32 mouse cellular contexts compared by ENCODE assay signal in the genomic region with DNA sequence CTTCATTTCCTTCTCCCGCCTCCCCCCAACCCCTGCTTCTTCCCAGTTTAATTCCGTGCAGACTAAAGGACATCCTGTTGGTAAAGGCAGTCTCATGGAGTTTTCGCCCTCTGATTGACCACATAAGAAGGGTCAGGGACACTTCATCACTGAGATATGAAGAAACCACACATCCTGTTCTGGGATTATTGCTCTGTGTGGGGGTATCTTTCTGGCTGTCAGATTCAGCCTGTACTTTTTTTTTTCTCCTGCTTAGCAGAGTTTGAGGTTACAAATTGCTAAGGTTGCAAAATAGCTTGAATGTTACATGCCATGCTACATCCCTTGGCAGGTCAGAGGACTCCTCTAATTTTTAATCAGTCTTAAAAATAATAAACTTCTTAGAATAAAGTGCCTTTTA. TPM values are rescaled to one million over a fixed set of nuclear protein-coding genes. Genes with fewer than 3 reads are reported as not detected.
DNase-seq lines count a peak whose midpoint lies in the region; ATAC-seq and TF ChIP-seq lines count a peak whose summit lies in the region.
"Had no signal": no experiment of that assay in that cellular context is flagged by ENCODE, and none has a peak within 500 bp of the region (broad histone marks: within the 10 kb centered on the region; RNA-seq: fewer than 3 reads in every experiment).

No protein-coding gene starts in this region.

- DNase-seq in kidney, postnatal 0 days (ENCODE audit: low spot score) = peak; percentile 19
- no peak for DNase-seq in kidney, postnatal 25 days
- DNase-seq in lung, postnatal 36 days = no peak
- DNase-seq in Patski (ENCODE audit: low read depth, low spot score) = peak; percentile 58
- DNase-seq in adrenal gland, postnatal 10 days = no peak
- no peak for DNase-seq in right cerebral cortex, postnatal 36 days (ENCODE audit: low spot score in 2 of 2)
- DNase-seq: cerebellum, adult 11 months; cerebellum, adult 9-11 months; gastrocnemius, postnatal 25 days; kidney, adult 9 months; kidney, postnatal 36 days; layer of hippocampus, postnatal 36 days; lung, adult 2 months; midbrain, embryonic 14.5 days; right cerebral cortex, postnatal 4 days; thymus, postnatal 36 days had no signal

- no peaks in the 10 kb centered on the region for H3K79me2 ChIP-seq in myocyte (ENCODE audit: control insufficient read depth, insufficient read depth)

- no peak overlapping the region for H3ac ChIP-seq in myocyte (ENCODE audit: control insufficient read depth, insufficient read length)

- H3K27ac ChIP-seq in kidney, postnatal 0 days = no peak overlapping the region
- no peak overlapping the region for H3K27ac ChIP-seq in lung, embryonic 16.5 days (ENCODE audit: low read length)
- H3K27ac ChIP-seq: forebrain, embryonic 12.5 days; hindbrain, embryonic 10.5 days; intestine, embryonic 15.5 days; neural tube, embryonic 13.5 days had no signal

- POLR2A ChIA-PET in Patski (lab: Charles Lee) = interaction anchor here (0.8 kb wide), 1 partner anchor 187 kb away, joined by 3 read pairs; no protein-coding TSS in a partner anchor

- no peak overlapping the region for H3K9ac ChIP-seq in kidney, postnatal 0 days (ENCODE audit: low read depth, low read length)
- no peak overlapping the region for H3K9ac ChIP-seq in lung, embryonic 16.5 days (ENCODE audit: low read length)
- H3K9ac ChIP-seq: forebrain, embryonic 12.5 days; intestine, embryonic 15.5 days; neural tube, embryonic 13.5 days had no signal

- no peaks in the 10 kb centered on the region for H3K4me1 ChIP-seq in kidney, postnatal 0 days (replicated peaks; ENCODE audit: insufficient read depth, low read length)
- H3K4me1 ChIP-seq in lung, embryonic 16.5 days (replicated peaks; ENCODE audit: control insufficient read depth, insufficient read depth, low read length) = no peaks in the 10 kb centered on the region
- H3K4me1 ChIP-seq: intestine, embryonic 15.5 days; neural tube, embryonic 13.5 days had no signal

- no peak overlapping the region for H3K4me2 ChIP-seq in kidney, postnatal 0 days (ENCODE audit: low read length)
- H3K4me2 ChIP-seq in lung, embryonic 16.5 days (ENCODE audit: low read depth, low read length) = no peak overlapping the region
- H3K4me2 ChIP-seq in myocyte (ENCODE audit: low read depth) = peak overlapping the region; percentile 85
- H3K4me2 ChIP-seq: forebrain, embryonic 12.5 days; intestine, embryonic 15.5 days; neural tube, embryonic 13.5 days had no signal

- in situ Hi-C loops in Patski (cut with MboI; ENCODE audit: low pct_unique_long_range_greater_than_20kb) = no loop called here

- no peaks in the 10 kb centered on the region for H3K36me3 ChIP-seq in kidney, postnatal 0 days (ENCODE audit: insufficient read depth, low read length)
- no peaks in the 10 kb centered on the region for H3K36me3 ChIP-seq in lung, embryonic 16.5 days (ENCODE audit: control insufficient read depth, insufficient read depth, low read length)
- no peaks in the 10 kb centered on the region for H3K36me3 ChIP-seq in myocyte (ENCODE audit: control insufficient read depth, insufficient read depth)
- H3K36me3 ChIP-seq: forebrain, embryonic 12.5 days; hindbrain, embryonic 10.5 days; intestine, embryonic 15.5 days; neural tube, embryonic 13.5 days had no signal

- no peak overlapping the region for H3K4me3 ChIP-seq in kidney, postnatal 0 days (replicated peaks; ENCODE audit: low read depth, low read length)
- H3K4me3 ChIP-seq in lung, embryonic 16.5 days (ENCODE audit: low read length) = no peak overlapping the region
- no peak overlapping the region for H3K4me3 ChIP-seq in myocyte
- H3K4me3 ChIP-seq: forebrain, embryonic 12.5 days; hindbrain, embryonic 10.5 days; intestine, embryonic 15.5 days; neural tube, embryonic 13.5 days had no signal

- CTCF ChIA-PET in Patski (lab: Charles Lee) = no interaction called here

- no peak for TF ChIP-seq CTCF in kidney, postnatal 0 days (IDR thresholded peaks at IDR 0.05; ENCODE audit: low read depth)
- TF ChIP-seq CTCF in Patski (IDR thresholded peaks at IDR 0.05) = no peak

- no peak for TF ChIP-seq POLR2A in myocyte (IDR thresholded peaks at IDR 0.05; ENCODE audit: insufficient read length, low read depth)

- whole genome bisulfite sequencing in kidney, postnatal 0 days = 43% methylated on average over 3 of the region's 3 CpGs
- 39% methylated on average over 3 of the region's 3 CpGs for WGBS in lung, embryonic 16.5 days

- no peak for ATAC-seq in kidney, postnatal 0 days (replicated peaks; ENCODE audit: low FRiP score, low read depth)
- ATAC-seq in lung, embryonic 16.5 days (ENCODE audit: low read depth) = 0 out of 2 replicates have a peak, but pooled peaks have one; percentile 47
- ATAC-seq in Patski = peak; percentile 75
- ATAC-seq: hindbrain, embryonic 16.5 days; intestine, embryonic 15.5 days had no signal

- H3K27me3 ChIP-seq in kidney, postnatal 0 days (ENCODE audit: insufficient read depth, low read length) = no peaks in the 10 kb centered on the region
- no peaks in the 10 kb centered on the region for H3K27me3 ChIP-seq in lung, embryonic 16.5 days (ENCODE audit: control insufficient read depth, insufficient read depth, low read depth, low read length)
- no peaks in the 10 kb centered on the region for H3K27me3 ChIP-seq in Patski
- H3K27me3 ChIP-seq in myocyte (ENCODE audit: control insufficient read depth, insufficient read depth, insufficient read length) = no peaks in the 10 kb centered on the region
- H3K27me3 ChIP-seq: forebrain, embryonic 12.5 days; intestine, embryonic 15.5 days; neural tube, embryonic 13.5 days had no signal

- H3K9me3 ChIP-seq in kidney, postnatal 0 days (replicated peaks; ENCODE audit: low read length) = no peaks in the 10 kb centered on the region
- no peaks in the 10 kb centered on the region for H3K9me3 ChIP-seq in lung, embryonic 16.5 days (ENCODE audit: control insufficient read depth, low read length)
- H3K9me3 ChIP-seq: forebrain, embryonic 12.5 days; hindbrain, embryonic 10.5 days; intestine, embryonic 15.5 days; neural tube, embryonic 13.5 days had no signal

TF ChIP-seq in myocyte, 11 proteins besides CTCF, POLR2A, EP300 and RAD21:
- TF ChIP-seq CEBPB (IDR thresholded peaks at IDR 0.05; ENCODE audit: insufficient read depth, poor library complexity, severe bottlenecking) (peak; percentile 64; the same call in 1 of the 2 replicates), POLR2AphosphoS2 (IDR thresholded peaks at IDR 0.05; ENCODE audit: insufficient read length, low read depth) (no peak)

RNA-seq across cellular contexts. Expression of a gene that starts 6.6 kb away (rescaled TPM):
- polyA plus RNA-seq in kidney, postnatal 0 days (2015; fragmentation: Nextera tagmentation; extraction: Ambion mirVana) = not detected in 2 replicates
- polyA plus RNA-seq in lung, embryonic 16.5 days (2015; fragmentation: Nextera tagmentation; extraction: Ambion mirVana) = not detected in 2 replicates
- polyA plus RNA-seq in Patski (2021) (2.2 TPM), myocyte (2012; fragmentation: generic; extraction: Trizol) (0.26 TPM)
- total RNA-seq in adrenal gland, postnatal 10 days (2021) = not detected
- total RNA-seq: adrenal gland, adult 18-20 months; adrenal gland, postnatal 4 days; gastrocnemius, postnatal 25 days; layer of hippocampus, adult 8-10 months; layer of hippocampus, postnatal 36 days; left cerebral cortex, postnatal 14 days; megakaryocyte, adult 5-6 weeks had no signal
- polyA plus RNA-seq: embryonic facial prominence, embryonic 11.5 days; forebrain, embryonic 12.5 days; heart, postnatal 0 days; hindbrain, embryonic 10.5 days; hindbrain, embryonic 16.5 days; intestine, embryonic 15.5 days; limb, embryonic 14.5 days; lung, adult 2 months; neural tube, embryonic 13.5 days; stomach, embryonic 14.5 days had no signal

RNA-seq across cellular contexts. Expression of a gene that starts 7.0 kb away (rescaled TPM):
- polyA plus RNA-seq in kidney, postnatal 0 days (2015; fragmentation: Nextera tagmentation; extraction: Ambion mirVana) = not detected in 2 replicates
- not detected in 2 replicates for polyA plus RNA-seq in lung, embryonic 16.5 days (2015; fragmentation: Nextera tagmentation; extraction: Ambion mirVana)
- polyA plus RNA-seq in Patski (2021) (not detected), myocyte (2012; fragmentation: generic; extraction: Trizol) (0.13 TPM)
- not detected for total RNA-seq in adrenal gland, postnatal 10 days (2021)
- total RNA-seq: adrenal gland, adult 18-20 months; adrenal gland, postnatal 4 days; gastrocnemius, postnatal 25 days; layer of hippocampus, adult 8-10 months; layer of hippocampus, postnatal 36 days; left cerebral cortex, postnatal 14 days; megakaryocyte, adult 5-6 weeks had no signal
- polyA plus RNA-seq: embryonic facial prominence, embryonic 11.5 days; forebrain, embryonic 12.5 days; heart, postnatal 0 days; hindbrain, embryonic 10.5 days; hindbrain, embryonic 16.5 days; intestine, embryonic 15.5 days; limb, embryonic 14.5 days; lung, adult 2 months; midbrain, embryonic 14.5 days; neural tube, embryonic 13.5 days; stomach, embryonic 14.5 days had no signal

RNA-seq across cellular contexts. Expression of a gene that starts 20.3 kb away (rescaled TPM):
- not detected in 2 replicates for polyA plus RNA-seq in kidney, postnatal 0 days (2015; fragmentation: Nextera tagmentation; extraction: Ambion mirVana)
- polyA plus RNA-seq in lung, embryonic 16.5 days (2015; fragmentation: Nextera tagmentation; extraction: Ambion mirVana) = not detected in 2 replicates
- polyA plus RNA-seq in Patski (2021) (not detected), myocyte (2012; fragmentation: generic; extraction: Trizol) (not detected)
- not detected for total RNA-seq in adrenal gland, postnatal 10 days (2021)
- total RNA-seq: adrenal gland, adult 18-20 months; adrenal gland, postnatal 4 days; gastrocnemius, postnatal 25 days; layer of hippocampus, adult 8-10 months; layer of hippocampus, postnatal 36 days; left cerebral cortex, postnatal 14 days; megakaryocyte, adult 5-6 weeks had no signal
- polyA plus RNA-seq: embryonic facial prominence, embryonic 11.5 days; forebrain, embryonic 12.5 days; heart, postnatal 0 days; hindbrain, embryonic 10.5 days; hindbrain, embryonic 16.5 days; intestine, embryonic 15.5 days; limb, embryonic 14.5 days; lung, adult 2 months; midbrain, embryonic 14.5 days; neural tube, embryonic 13.5 days; stomach, embryonic 14.5 days had no signal

RNA-seq across cellular contexts. Expression of a gene that starts 55.5 kb away (rescaled TPM):
- polyA plus RNA-seq in kidney, postnatal 0 days (2015; fragmentation: Nextera tagmentation; extraction: Ambion mirVana) = 15.1 and 23.5 TPM in 2 replicates
- polyA plus RNA-seq in lung, embryonic 16.5 days (2015; fragmentation: Nextera tagmentation; extraction: Ambion mirVana) = 0.24 and 0.40 TPM in 2 replicates
- polyA plus RNA-seq in Patski (2021) = 0.59 TPM
- polyA plus RNA-seq in myocyte (2012; fragmentation: generic; extraction: Trizol) = 0.40 TPM
- total RNA-seq in adrenal gland, postnatal 10 days (2021) = 1 to 10 TPM; 1.9 to 3.9 TPM
- total RNA-seq: gastrocnemius, postnatal 25 days; layer of hippocampus, postnatal 36 days; left cerebral cortex, postnatal 14 days; megakaryocyte, adult 5-6 weeks had no signal
- polyA plus RNA-seq: embryonic facial prominence, embryonic 11.5 days; forebrain, embryonic 12.5 days; neural tube, embryonic 13.5 days; stomach, embryonic 14.5 days had no signal

RNA-seq across cellular contexts. Expression of a gene that starts 58.5 kb away (rescaled TPM):
- not detected in 2 replicates for polyA plus RNA-seq in kidney, postnatal 0 days (2015; fragmentation: Nextera tagmentation; extraction: Ambion mirVana)
- polyA plus RNA-seq in lung, embryonic 16.5 days (2015; fragmentation: Nextera tagmentation; extraction: Ambion mirVana) = not detected in 2 replicates
- polyA plus RNA-seq in Patski (2021) (not detected), myocyte (2012; fragmentation: generic; extraction: Trizol) (not detected)
- not detected for total RNA-seq in adrenal gland, postnatal 10 days (2021)
- total RNA-seq: adrenal gland, adult 18-20 months; adrenal gland, postnatal 4 days; gastrocnemius, postnatal 25 days; layer of hippocampus, adult 8-10 months; layer of hippocampus, postnatal 36 days; left cerebral cortex, postnatal 14 days; megakaryocyte, adult 5-6 weeks had no signal
- polyA plus RNA-seq: embryonic facial prominence, embryonic 11.5 days; forebrain, embryonic 12.5 days; heart, postnatal 0 days; hindbrain, embryonic 10.5 days; hindbrain, embryonic 16.5 days; intestine, embryonic 15.5 days; limb, embryonic 14.5 days; lung, adult 2 months; midbrain, embryonic 14.5 days; neural tube, embryonic 13.5 days; stomach, embryonic 14.5 days had no signal

Comparison
In these comparisons a context has a peak if more than half of its experiments do, and no peak if none do; other contexts are left out.
1. DNase-seq: peak in kidney, postnatal 0 days (single experiment) and Patski (single experiment); none in kidney, postnatal 25 days (0 of 2), lung, postnatal 36 days (single experiment), adrenal gland, postnatal 10 days (single experiment) and right cerebral cortex, postnatal 36 days (0 of 2).